Mouse (Mus musculus) forebrain, embryonic 10.5 days (tissue): ENCODE measurements around the gene Scarb1. TPM values are rescaled to one million over a fixed set of nuclear protein-coding genes. Genes with fewer than 3 reads are reported as not detected.

Source experiments
- DNase-seq: peaks from one replicate; pipeline ENCODE4 v3.0.0-alpha.2; 2017; ENCODE audit warnings: low spot score; ENCODE audit errors: extremely low spot score
- H3K27ac ChIP-seq: fragments of 300-500 bp; sonication (generic); 2 replicates; pipeline ENCODE4 v1.5.1; 2016; ENCODE audit warnings: mild to moderate bottlenecking
- H3K27me3 ChIP-seq: fragments of 300-500 bp; sonication (generic); 2 replicates; pipeline ENCODE4 v1.6.1; 2016; ENCODE audit warnings: mild to moderate bottlenecking; ENCODE audit not compliant: poor library complexity, severe bottlenecking
- H3K36me3 ChIP-seq: fragments of 300-500 bp; sonication (generic); replicated peaks from 2 replicates; pipeline ENCODE4 v1.6.1; 2016; ENCODE audit warnings: mild to moderate bottlenecking, moderate library complexity
- H3K4me1 ChIP-seq: fragments of 300-500 bp; sonication (generic); 2 replicates; pipeline ENCODE4 v1.6.1; 2016
- H3K4me3 ChIP-seq: fragments of 300-500 bp; sonication (generic); 2 replicates; pipeline ENCODE4 v1.5.1; 2016; ENCODE audit warnings: mild to moderate bottlenecking, moderate library complexity
- H3K9me3 ChIP-seq: fragments of 300-500 bp; sonication (generic); 2 replicates; pipeline ENCODE4 v1.6.1; 2016; ENCODE audit warnings: mild to moderate bottlenecking, moderate library complexity
- WGBS: fragments of 180-500 bp; shearing (Covaris S2); methylation state at CpG from one replicate; pipeline ENCODE4 v1.1.7; 2016; 5-methylcytosine and 5-hydroxymethylcytosine counted together
- polyA plus RNA-seq: library from polyadenylated mRNA; unstranded; fragments of >200 nt; fragmentation: Nextera tagmentation; extraction: Ambion mirVana; gene quantifications from 2 replicates; pipeline ENCODE4 v1.2.1, GENCODE M21; 2016

The Scarb1 gene
- polyA plus RNA-seq, 1 experiment from 2014 or later, result 51.3 TPM

DNA sequence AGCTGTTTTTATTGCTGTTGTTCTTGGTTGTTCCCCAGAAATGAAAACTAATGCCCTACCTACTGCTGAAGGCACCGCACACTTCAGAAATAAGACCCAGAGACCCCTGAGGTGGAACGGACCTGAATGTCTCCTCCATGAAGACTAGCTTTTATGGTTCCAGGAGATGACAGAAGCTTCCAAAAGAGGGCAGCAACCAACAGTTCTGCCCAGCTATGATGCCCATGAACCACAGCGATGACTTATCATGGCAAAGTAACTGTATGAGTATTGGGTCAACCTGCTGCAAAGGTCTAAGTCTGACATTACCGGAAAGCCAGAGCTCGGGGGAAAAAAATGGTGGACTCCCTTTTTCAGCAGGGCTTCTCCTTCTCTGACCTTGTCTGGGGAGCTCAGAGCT, 38.0 kb upstream of the Scarb1 start:
- 87% methylated on average over 5 of the region's 5 CpGs for WGBS
- Histone ChIP-seq H3K27me3 (no peaks in the 10 kb centered on the region), H3K4me1 (peaks cover 11% of the 10 kb centered on the region), H3K36me3 (peaks cover 1% of the 10 kb centered on the region), H3K9me3 (no peaks in the 10 kb centered on the region; the same call in 1 of the 2 replicates), H3K4me3 (no peak overlapping the region), H3K27ac (no peak overlapping the region)
- no peak for DNase-seq

DNA sequence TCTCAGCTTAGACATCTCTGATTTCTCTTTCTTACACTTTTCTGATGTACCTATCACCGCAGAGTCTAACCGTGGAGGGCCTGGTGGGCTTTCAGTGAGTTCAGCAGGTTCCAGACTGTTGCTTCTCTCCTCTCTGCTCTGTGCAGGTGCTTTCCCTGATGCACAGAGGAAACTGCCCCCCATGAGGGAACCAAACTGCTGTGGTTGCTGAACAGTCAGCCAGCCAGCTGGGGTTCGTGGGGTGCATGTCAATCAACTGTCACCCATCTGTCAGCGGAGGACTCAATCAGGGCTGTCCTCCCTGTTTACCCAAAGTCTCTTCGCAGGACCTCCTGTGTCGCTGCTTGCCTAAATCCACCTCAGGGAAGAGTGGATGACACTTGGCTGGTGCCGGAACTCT, 36.3 kb upstream of the Scarb1 start:
- H3K4me1 ChIP-seq, result peaks cover 11% of the 10 kb centered on the region
- no peak for DNase-seq
- no peak overlapping the region for H3K4me3 ChIP-seq
- H3K36me3 ChIP-seq, result no peaks in the 10 kb centered on the region
- WGBS, result 77% methylated on average over 7 of the region's 7 CpGs
- no peaks in the 10 kb centered on the region for H3K27me3 ChIP-seq
- H3K9me3 ChIP-seq, result no peaks in the 10 kb centered on the region; the same call in 1 of the 2 replicates
- H3K27ac ChIP-seq, result no peak overlapping the region

DNA sequence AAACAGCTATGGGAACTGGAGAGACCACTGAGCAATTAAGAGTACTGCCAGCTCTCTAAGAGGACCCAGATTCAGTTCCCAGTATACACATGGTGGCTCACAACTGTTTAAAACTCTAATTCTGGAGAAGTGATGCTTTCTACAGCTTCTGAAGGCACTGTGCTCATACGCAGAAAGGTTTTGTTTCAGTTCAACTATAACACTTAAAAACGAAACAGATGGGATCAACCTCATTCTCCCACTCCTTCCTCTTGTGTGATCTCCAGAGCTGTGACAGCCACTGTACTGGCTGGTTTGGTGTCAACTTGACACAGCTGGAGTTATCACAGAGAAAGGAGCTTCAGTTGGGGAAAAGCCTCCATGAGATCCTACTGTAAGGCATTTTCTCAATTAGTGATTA, 35.0 kb upstream of the Scarb1 start:
- Histone ChIP-seq H3K4me1 (peaks cover 11% of the 10 kb centered on the region), H3K4me3 (no peak overlapping the region), H3K36me3 (no peaks in the 10 kb centered on the region), H3K27ac (no peak overlapping the region), H3K27me3 (no peaks in the 10 kb centered on the region), H3K9me3 (no peaks in the 10 kb centered on the region; the same call in 1 of the 2 replicates)
- WGBS, result 94% methylated on average over 2 of the region's 2 CpGs
- no peak for DNase-seq

DNA sequence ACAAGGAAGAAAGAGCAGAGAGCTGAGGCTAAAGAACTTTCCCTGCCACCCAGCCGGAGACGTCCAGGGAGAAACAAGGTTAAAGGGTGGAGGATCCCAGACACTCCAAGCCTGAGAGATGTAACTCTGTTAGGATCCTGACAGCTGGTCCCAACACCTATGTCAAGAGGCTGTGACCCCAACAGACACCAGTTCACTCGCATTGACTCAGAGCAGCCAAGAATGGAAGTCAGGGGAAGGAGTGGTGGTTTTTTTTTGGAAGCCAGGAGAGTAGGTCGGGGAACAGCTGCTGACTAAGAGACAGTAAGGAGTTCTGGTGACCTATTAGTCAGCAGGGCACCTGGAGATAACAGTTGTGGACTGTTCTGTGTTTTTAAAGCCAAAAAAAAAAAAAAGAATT, 31.1 kb upstream of the Scarb1 start:
- Histone ChIP-seq H3K4me1 (no peaks in the 10 kb centered on the region), H3K9me3 (no peaks in the 10 kb centered on the region; the same call in 1 of the 2 replicates)
- whole genome bisulfite sequencing, result 87% methylated on average over 4 of the region's 4 CpGs

DNA sequence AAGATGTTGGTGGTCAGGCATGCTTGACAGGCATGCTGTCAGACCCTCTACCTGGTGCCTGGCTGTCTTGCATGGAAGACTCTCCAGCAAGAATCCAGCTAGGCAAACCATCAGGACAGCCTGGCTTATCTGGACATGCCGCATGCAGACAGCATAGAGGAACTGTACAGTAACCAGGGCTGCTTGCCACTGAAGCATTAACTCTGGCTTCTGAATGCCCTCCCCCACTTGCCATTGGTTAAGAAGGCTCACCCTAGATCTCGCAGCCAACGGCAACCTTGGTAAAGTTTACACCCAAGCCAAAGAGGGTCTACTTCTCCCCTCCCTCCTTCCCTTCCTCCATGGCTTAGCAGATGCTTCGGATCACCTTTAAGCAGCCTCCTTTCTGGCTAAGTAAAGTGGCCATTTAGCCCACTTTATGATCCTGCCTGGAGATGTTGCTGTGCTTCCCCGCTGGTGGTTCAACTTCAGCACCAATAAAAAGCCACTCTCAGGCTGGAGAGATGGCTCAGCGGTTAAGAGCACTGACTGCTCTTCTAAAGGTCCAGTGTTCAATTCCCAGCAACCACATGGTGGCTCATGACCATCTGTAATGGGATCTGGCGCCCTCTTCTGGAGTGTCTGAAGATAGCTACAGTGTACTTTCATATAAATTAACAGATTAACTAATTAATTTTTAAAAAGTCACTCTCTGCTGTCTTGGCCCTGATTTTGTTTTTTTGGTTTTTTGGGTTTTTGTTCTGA, 30.2 kb upstream of the Scarb1 start:
- H3K4me1 ChIP-seq, result no peaks in the 10 kb centered on the region
- DNase-seq, result no peak
- H3K4me3 ChIP-seq, result no peak overlapping the region
- H3K27ac ChIP-seq, result no peak overlapping the region
- H3K27me3 ChIP-seq, result no peaks in the 10 kb centered on the region
- 76% methylated on average over 7 of the region's 7 CpGs for WGBS
- no peaks in the 10 kb centered on the region; the same call in 1 of the 2 replicates for H3K9me3 ChIP-seq
- no peaks in the 10 kb centered on the region for H3K36me3 ChIP-seq

More for the DNA sequence above, 31.1 kb upstream of the Scarb1 start:
- Histone ChIP-seq H3K36me3 (no peaks in the 10 kb centered on the region), H3K27ac (no peak overlapping the region), H3K4me3 (no peak overlapping the region), H3K27me3 (no peaks in the 10 kb centered on the region)
- DNase-seq, result no peak

DNA sequence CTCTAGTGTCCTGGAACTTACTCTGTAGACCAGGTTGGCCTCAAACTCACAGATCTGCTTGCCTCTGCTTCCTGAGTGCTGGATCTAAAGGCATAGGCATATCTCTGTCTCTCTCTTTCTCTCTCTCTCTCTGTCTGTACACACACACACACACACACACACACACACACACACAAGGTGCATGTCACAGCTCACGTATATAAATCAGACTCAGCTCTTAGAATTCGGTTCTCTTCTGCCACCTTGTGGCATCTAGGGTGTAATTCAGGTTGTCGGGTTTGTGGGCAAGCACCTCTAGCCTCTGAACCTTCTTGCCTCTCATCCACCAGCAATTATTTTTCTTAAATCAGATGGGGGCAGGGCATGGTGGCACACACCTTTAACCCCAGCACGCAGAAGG, 27.7 kb upstream of the Scarb1 start:
- Histone ChIP-seq H3K27me3 (no peaks in the 10 kb centered on the region), H3K36me3 (no peaks in the 10 kb centered on the region), H3K4me1 (no peaks in the 10 kb centered on the region), H3K4me3 (no peak overlapping the region), H3K27ac (no peak overlapping the region), H3K9me3 (no peaks in the 10 kb centered on the region; the same call in 1 of the 2 replicates)
- peak; percentile 57 for DNase-seq
- 5% methylated on average over 4 of the region's 4 CpGs for WGBS

DNA sequence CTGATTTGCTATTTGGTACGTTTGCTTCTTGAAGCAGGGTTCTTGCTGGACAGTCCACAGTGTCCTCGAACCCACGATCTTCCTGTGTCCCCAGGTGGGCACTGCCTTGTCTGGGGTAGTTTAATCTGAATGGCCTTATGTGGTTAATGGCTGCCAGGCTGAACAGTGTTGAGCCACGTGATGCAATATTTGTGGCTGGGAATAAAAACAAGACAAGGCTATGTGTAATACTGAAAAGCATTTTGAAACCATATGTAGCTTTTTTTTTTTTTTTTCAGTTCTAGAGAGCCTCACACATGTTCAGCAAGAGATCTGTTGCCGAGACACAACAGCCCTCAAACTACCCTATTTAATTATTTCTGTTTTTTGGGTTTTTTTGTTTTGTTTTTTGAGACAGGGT, 27.3 kb upstream of the Scarb1 start:
- DNase-seq, result no peak
- no peaks in the 10 kb centered on the region for H3K36me3 ChIP-seq
- H3K4me3 ChIP-seq, result no peak overlapping the region
- H3K4me1 ChIP-seq, result no peaks in the 10 kb centered on the region
- H3K27me3 ChIP-seq, result no peaks in the 10 kb centered on the region
- H3K9me3 ChIP-seq, result no peaks in the 10 kb centered on the region
- no peak overlapping the region for H3K27ac ChIP-seq
- 79% methylated on average over 5 of the region's 5 CpGs for WGBS

DNA sequence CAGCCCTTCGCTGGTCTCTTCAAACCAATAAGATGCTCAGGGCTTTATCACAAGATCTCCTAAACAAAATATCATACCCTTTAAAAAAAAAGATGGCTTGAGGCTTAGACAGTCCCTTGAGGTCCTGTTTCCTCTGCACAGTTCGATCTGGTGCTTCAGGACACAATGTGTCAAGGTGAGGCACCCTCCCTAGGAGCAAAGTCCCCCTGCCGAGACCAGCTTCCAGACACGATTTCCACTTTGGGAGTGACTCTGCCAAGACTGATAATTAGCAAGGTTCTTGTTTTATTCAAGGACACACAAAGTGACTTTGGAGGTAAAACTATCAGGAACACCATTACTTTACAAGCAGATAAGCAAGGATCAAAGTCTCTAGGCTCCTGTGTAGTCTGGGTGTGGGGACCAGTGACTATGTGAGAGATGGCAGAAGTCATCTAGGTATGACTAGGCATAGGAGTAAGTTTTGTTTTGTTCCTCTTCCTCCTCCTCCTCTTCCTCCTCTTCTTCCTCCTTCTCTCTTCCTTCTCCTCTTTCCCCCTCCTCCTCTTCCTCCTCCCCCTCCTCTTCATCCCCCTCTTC, 24.0 kb upstream of the Scarb1 start:
- no peak overlapping the region for H3K4me3 ChIP-seq
- 84% methylated on average over 4 of the region's 4 CpGs for WGBS
- H3K4me1 ChIP-seq, result peaks cover 9% of the 10 kb centered on the region
- no peaks in the 10 kb centered on the region for H3K36me3 ChIP-seq
- no peaks in the 10 kb centered on the region for H3K9me3 ChIP-seq
- no peaks in the 10 kb centered on the region for H3K27me3 ChIP-seq
- DNase-seq, result no peak
- no peak overlapping the region for H3K27ac ChIP-seq

DNA sequence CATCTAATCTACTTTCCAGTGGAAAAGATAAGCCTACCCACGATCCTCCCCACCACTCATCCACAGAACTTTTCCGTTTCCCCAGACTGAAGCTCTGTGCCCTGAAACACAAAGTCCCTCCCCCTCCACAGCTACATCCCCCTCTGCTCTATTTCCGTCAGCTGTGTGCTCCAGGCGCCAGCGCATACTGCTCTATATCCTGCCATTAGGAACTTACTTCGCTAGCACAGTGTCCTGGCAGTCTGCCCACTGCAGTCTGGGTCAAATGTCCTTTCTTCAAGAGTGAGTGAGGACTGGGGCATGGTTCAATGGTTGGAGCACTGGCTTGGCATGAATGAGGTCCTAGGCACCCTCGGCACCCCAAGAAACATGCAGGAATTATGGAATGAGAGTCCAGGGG, 23.0 kb upstream of the Scarb1 start:
- no peaks in the 10 kb centered on the region for H3K27me3 ChIP-seq
- no peak overlapping the region for H3K4me3 ChIP-seq
- H3K4me1 ChIP-seq, result peaks cover 9% of the 10 kb centered on the region
- DNase-seq, result no peak
- 91% methylated on average over 7 of the region's 7 CpGs for WGBS
- H3K36me3 ChIP-seq, result no peaks in the 10 kb centered on the region
- H3K27ac ChIP-seq, result no peak overlapping the region
- no peaks in the 10 kb centered on the region for H3K9me3 ChIP-seq

DNA sequence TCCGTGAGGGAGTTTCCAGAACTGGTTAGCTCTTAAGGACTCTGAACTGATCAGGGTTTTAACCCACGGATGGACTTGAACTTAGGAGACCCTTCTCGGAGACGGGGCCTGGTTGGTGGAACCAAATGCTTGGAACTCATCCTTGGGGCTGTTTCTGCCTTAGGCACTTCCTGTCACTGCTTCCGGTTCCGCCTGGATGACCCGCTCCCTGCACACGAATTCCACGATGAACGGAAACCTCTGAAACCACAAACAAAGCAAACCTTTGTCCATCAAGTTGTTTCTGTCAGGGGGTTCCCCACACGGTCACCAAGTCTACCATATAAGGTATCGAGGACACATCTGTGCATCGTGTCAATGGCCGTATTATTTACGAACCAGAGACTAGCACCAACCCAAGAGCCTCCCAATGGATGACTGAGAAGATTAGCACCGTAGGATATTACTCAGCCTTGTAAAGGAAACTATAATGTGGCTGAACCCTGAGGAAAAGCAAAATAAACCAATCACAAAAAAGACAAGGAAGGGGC, 20.2 kb upstream of the Scarb1 start:
- H3K9me3 ChIP-seq, result no peaks in the 10 kb centered on the region
- H3K27me3 ChIP-seq, result no peaks in the 10 kb centered on the region
- peak overlapping the region; percentile 36; the same call in 1 of the 2 replicates for H3K27ac ChIP-seq
- WGBS, result 56% methylated on average over 16 of the region's 16 CpGs
- H3K4me3 ChIP-seq, result no peak overlapping the region
- H3K36me3 ChIP-seq, result no peaks in the 10 kb centered on the region
- H3K4me1 ChIP-seq, result peaks cover 9% of the 10 kb centered on the region
- DNase-seq, result no peak

DNA sequence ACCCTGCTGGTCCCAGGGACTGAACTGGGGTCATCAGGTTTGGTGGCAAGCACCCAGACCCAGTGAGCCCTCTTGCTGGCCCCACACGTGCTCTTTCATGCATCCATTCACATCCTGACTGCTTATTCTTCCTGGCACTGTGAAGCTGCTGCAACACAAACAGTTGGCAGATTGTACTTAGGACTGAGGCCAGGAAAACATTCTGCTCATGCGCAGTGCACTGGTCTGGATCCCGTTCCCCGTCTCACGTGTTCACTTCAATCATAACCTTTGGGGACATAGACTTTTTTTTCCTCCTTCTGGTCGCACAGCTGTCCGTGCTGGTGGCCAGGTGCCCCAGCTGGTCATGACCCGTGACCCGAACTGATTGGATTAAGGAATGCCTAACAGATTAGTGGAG, 19.7 kb upstream of the Scarb1 start:
- Histone ChIP-seq H3K4me3 (no peak overlapping the region), H3K27me3 (no peaks in the 10 kb centered on the region), H3K9me3 (no peaks in the 10 kb centered on the region), H3K36me3 (no peaks in the 10 kb centered on the region), H3K4me1 (peaks cover 11% of the 10 kb centered on the region), H3K27ac (peak overlapping the region; percentile 36; the same call in 1 of the 2 replicates)
- DNase-seq, result no peak
- WGBS, result 43% methylated on average over 9 of the region's 9 CpGs

DNA sequence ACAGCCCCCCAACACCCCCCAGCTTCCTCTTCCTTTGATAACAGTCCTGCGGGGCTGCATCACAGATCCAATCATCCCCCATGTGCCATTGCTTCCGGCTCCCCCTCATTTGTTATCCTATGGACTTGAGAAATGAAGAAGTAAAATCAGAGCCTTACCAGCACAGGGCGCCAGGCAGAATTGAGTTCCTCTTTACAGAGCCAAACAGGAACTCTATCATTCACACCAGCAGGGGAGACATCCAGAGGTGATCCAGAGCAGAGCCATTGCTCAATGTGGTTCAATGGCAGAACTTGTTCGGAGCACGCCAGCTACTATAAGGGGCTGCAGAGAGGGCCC, 17.3 kb upstream of the Scarb1 start:
- WGBS, result 86% methylated on average over 5 of the region's 5 CpGs
- Histone ChIP-seq H3K27ac (no peak overlapping the region), H3K9me3 (peaks cover 2% of the 10 kb centered on the region; the same call in 1 of the 2 replicates), H3K4me1 (peaks cover 20% of the 10 kb centered on the region), H3K27me3 (no peaks in the 10 kb centered on the region), H3K4me3 (no peak overlapping the region), H3K36me3 (no peaks in the 10 kb centered on the region)
- DNase-seq, result no peak

DNA sequence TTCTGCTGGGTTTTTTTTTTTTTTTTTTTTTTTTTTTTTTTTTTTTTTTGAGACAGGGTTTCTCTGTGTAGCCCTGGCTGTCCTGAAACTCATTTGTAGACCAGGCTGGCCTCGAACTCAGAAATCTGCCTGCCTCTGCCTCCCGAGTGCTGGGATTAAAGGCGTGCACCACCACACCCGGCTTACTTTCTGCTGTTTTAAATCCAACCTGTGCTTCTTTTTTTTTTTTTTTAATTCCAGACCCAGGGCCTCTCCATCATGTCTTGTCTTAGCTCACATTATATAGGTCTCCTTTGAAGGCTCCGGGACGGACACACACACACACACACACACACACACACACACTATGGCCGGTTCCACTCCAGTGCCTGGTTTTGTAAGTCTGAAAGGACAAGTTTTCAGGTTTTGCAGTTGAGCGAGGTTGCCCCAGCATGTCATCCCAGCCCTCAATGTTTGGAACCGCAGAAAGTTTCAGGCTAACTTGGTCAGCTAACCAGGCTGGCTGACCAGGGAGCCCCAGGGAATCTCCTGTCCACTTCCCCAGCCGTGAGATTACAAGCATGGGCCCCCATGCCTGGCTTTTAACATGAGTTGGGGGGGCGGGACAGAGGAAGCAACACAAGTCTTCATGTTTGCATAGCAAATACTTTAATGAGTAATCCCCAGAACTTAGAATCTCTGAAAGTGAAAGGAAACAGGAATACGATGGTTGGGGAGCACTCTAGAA, 16.8 kb upstream of the Scarb1 start:
- no peaks in the 10 kb centered on the region for H3K36me3 ChIP-seq
- no peak overlapping the region for H3K27ac ChIP-seq
- H3K9me3 ChIP-seq, result peaks cover 7% of the 10 kb centered on the region; the same call in 1 of the 2 replicates
- DNase-seq, result no peak
- H3K27me3 ChIP-seq, result no peaks in the 10 kb centered on the region
- H3K4me3 ChIP-seq, result no peak overlapping the region
- H3K4me1 ChIP-seq, result peaks cover 20% of the 10 kb centered on the region
- WGBS, result 91% methylated on average over 12 of the region's 12 CpGs
